Mouse (Mus musculus) lung, postnatal 0 days (tissue): ENCODE measurements around the gene Tceanc2. TPM values are rescaled to one million over a fixed set of nuclear protein-coding genes. Genes with fewer than 3 reads are reported as not detected.

Experiments used
- ATAC-seq: fragments of 200-750 bp; cut with Nextera tagmentation; 2 replicates; pipeline ENCODE4 v1.8.0; 2017; ENCODE audit warnings: moderate library complexity
- DNase-seq: peaks from one replicate; pipeline ENCODE4 v3.0.0-alpha.2; 2016; ENCODE audit warnings: low spot score
- H3K27ac ChIP-seq: fragments of 300-500 bp; sonication (generic); 2 replicates; pipeline ENCODE4 v1.5.1; 2014; ENCODE audit warnings: antibody characterized with exemption, mild to moderate bottlenecking, low read length, mixed read lengths
- H3K27me3 ChIP-seq: fragments of 300-500 bp; sonication (generic); replicated peaks from 2 replicates; pipeline ENCODE4 v1.6.1; 2014; ENCODE audit warnings: low read length, mixed read lengths; ENCODE audit not compliant: insufficient read depth
- H3K36me3 ChIP-seq: fragments of 300-500 bp; sonication (generic); 2 replicates; pipeline ENCODE4 v1.6.1; 2014; ENCODE audit warnings: low read length, mixed read lengths; ENCODE audit not compliant: insufficient read depth
- H3K4me1 ChIP-seq: fragments of 300-500 bp; sonication (generic); 2 replicates; pipeline ENCODE4 v1.6.1; 2014; ENCODE audit warnings: antibody characterized with exemption, low read depth, low read length, mixed read lengths; ENCODE audit not compliant: insufficient read depth
- H3K4me2 ChIP-seq: fragments of 300-500 bp; sonication (generic); replicated peaks from 2 replicates; pipeline ENCODE4 v1.6.1; 2014; ENCODE audit warnings: low read depth, mild to moderate bottlenecking, low read length, moderate library complexity, mixed read lengths
- H3K4me3 ChIP-seq: fragments of 300-500 bp; sonication (generic); 2 replicates; pipeline ENCODE4 v1.5.1; 2014; ENCODE audit warnings: low read depth, low read length
- H3K9ac ChIP-seq: fragments of 300-500 bp; sonication (generic); replicated peaks from 2 replicates; pipeline ENCODE4 v1.6.1; 2014; ENCODE audit warnings: low read depth, mild to moderate bottlenecking
- H3K9me3 ChIP-seq: fragments of 300-500 bp; sonication (generic); 2 replicates; pipeline ENCODE4 v1.6.1; 2016; ENCODE audit warnings: low read length, mixed read lengths
- CTCF ChIP-seq: IDR thresholded peaks from 2 replicates; pipeline ENCODE4 v1.5.1; 2016; ENCODE audit warnings: antibody characterized with exemption, mild to moderate bottlenecking
- EP300 ChIP-seq: IDR thresholded peaks from 2 replicates; pipeline ENCODE4 v1.6.1; 2016; ENCODE audit warnings: antibody characterized with exemption, mild to moderate bottlenecking, control low read depth
- WGBS: fragments of 180-500 bp; shearing (Covaris S2); extraction: QIAGEN DNeasy Blood & Tissue Kit; methylation state at CpG from one replicate; pipeline ENCODE4 v1.1.7; 2014; 5-methylcytosine and 5-hydroxymethylcytosine counted together
- polyA plus RNA-seq: library from polyadenylated mRNA; unstranded; fragments of >200 nt; fragmentation: Nextera tagmentation; extraction: Ambion mirVana; gene quantifications from 2 replicates; pipeline ENCODE4 v1.2.1, GENCODE M21; 2015

Tceanc2 gene
- polyA plus RNA-seq, 1 experiment from 2014 or later: 20.7 TPM

DNA sequence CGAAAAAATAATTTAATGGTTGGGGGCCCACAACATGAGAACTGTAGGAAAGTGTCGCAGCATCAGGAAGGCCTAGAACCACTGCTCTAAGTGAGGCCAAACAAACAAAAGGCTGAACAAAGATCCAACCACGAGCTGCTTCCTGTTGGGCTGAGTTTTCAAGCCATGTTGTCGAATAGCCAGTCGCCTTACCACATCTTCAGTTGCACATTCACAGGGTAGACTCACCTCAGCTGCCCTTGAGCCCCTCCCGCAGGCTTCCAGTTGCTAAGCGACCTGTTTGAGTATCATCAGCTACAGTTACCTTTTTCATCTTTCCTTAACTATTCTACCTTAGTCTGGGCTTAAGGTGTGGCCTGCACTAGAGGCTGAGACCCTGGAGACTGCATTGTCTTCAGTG lies 24.1 kb upstream of the Tceanc2 start:
- WGBS: 75% methylated on average over 7 of the region's 7 CpGs
- H3K4me1 ChIP-seq: no peaks in the 10 kb centered on the region
- H3K4me3 ChIP-seq: no peak overlapping the region
- no peaks in the 10 kb centered on the region for H3K9me3 ChIP-seq
- ATAC-seq (no peak), DNase-seq (no peak)
- H3K4me2 ChIP-seq: no peak overlapping the region
- peaks cover 38% of the 10 kb centered on the region; the same call in 1 of the 2 replicates for H3K36me3 ChIP-seq
- no peak for TF ChIP-seq CTCF
- TF ChIP-seq EP300: no peak
- no peak overlapping the region for H3K27ac ChIP-seq
- no peaks in the 10 kb centered on the region for H3K27me3 ChIP-seq
- no peak overlapping the region for H3K9ac ChIP-seq

DNA sequence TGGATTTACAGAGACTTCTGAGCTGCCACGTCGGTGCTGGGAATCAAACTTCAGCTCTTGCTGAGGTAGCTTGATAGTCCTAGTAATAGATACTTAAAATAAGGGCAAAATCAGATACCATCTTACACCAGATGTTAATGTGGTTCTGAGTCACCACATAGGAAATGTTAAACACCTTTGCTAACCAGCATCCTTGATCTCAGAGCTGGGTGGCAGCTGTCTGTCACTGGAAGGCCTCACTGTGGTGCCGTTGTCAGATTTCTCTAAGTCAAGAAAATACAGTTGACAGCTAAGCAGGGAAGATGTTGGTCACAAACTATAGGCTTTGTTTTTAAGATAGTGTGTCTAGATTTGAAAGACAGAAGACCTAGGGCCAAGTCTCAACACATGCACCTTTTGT lies 22.9 kb upstream of the Tceanc2 start:
- no peaks in the 10 kb centered on the region for H3K4me1 ChIP-seq
- H3K27me3 ChIP-seq: no peaks in the 10 kb centered on the region
- 91% methylated on average over 3 of the region's 3 CpGs for WGBS
- no peak overlapping the region for H3K27ac ChIP-seq
- no peak overlapping the region for H3K4me2 ChIP-seq
- peaks cover 41% of the 10 kb centered on the region; the same call in 1 of the 2 replicates for H3K36me3 ChIP-seq
- no peak for TF ChIP-seq EP300
- no peak for TF ChIP-seq CTCF
- no peak for DNase-seq
- no peaks in the 10 kb centered on the region for H3K9me3 ChIP-seq
- no peak for ATAC-seq
- H3K9ac ChIP-seq: no peak overlapping the region
- no peak overlapping the region for H3K4me3 ChIP-seq

DNA sequence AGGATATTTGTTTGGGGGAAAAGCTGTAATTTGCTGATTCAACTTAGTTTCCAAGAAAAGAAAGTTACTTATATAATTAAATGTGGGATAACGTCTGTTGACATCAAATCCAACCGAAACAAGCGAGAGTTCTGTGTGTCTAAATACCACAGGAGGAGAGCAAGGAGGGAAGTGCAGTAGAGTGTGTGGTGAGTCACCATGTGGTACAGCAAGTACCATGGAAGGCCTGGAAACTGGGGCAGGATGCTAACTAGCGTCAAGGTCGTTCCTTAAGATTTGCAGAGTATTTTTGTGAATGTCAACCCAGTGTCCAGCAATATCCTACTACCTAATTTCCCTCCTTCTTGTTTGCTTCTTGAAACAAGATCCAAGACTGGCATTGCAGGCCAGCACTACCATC lies 19.2 kb upstream of the Tceanc2 start:
- Histone ChIP-seq H3K9me3 (no peaks in the 10 kb centered on the region), H3K4me2 (no peak overlapping the region), H3K9ac (no peak overlapping the region), H3K4me3 (no peak overlapping the region), H3K36me3 (peaks cover 56% of the 10 kb centered on the region; the same call in 1 of the 2 replicates), H3K4me1 (no peaks in the 10 kb centered on the region), H3K27me3 (no peaks in the 10 kb centered on the region), H3K27ac (no peak overlapping the region)
- TF ChIP-seq CTCF: no peak
- TF ChIP-seq EP300: no peak
- DNase-seq: no peak
- 89% methylated on average over 5 of the region's 5 CpGs for WGBS
- ATAC-seq: no peak

DNA sequence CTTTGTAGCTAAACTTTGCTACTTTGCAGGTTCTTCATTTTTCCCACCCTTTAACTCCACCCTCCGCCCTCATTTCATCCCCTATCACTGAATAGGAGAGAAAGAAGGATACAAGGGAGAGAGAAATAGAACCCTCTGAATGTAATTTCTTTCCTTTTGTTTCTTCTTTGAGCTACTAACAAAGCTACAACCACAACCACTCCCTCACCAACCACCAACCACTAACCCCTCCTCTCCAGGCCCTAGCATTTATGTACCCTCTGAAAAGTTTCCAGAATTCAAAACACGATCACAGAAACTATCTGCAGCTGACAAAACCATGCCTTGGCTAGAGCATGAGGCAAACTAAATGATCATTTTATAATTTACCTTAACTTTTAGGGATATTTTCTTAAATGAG lies 17.5 kb upstream of the Tceanc2 start:
- Histone ChIP-seq H3K4me3 (no peak overlapping the region), H3K4me1 (no peaks in the 10 kb centered on the region), H3K9ac (no peak overlapping the region), H3K9me3 (no peaks in the 10 kb centered on the region), H3K36me3 (peaks cover 55% of the 10 kb centered on the region; the same call in 1 of the 2 replicates), H3K4me2 (no peak overlapping the region), H3K27ac (no peak overlapping the region), H3K27me3 (no peaks in the 10 kb centered on the region)
- ATAC-seq: no peak
- 97% methylated on average over 2 of the region's 2 CpGs for WGBS
- DNase-seq: no peak
- TF ChIP-seq CTCF (no peak), EP300 (no peak)

DNA sequence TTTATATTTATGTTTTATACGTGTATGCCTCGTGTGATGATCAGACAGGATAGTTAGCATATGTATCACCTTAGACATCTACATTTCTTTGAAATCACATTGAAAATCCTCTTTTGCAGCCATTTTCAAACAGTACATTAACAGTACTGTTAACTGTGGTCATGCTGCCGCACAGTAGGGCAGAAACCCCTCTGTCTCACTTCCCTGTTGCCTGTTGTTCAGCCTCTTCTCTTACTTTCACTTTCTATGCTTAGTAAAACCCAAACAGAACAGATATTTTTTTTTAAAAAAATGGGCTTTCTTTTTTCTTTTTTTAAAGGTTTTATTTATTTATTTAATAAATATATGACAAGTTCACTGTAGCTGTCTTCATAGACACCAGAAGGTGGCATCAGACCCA lies 14.9 kb upstream of the Tceanc2 start:
- Histone ChIP-seq H3K36me3 (peaks cover 55% of the 10 kb centered on the region; the same call in 1 of the 2 replicates), H3K27me3 (no peaks in the 10 kb centered on the region), H3K4me1 (no peaks in the 10 kb centered on the region), H3K27ac (no peak overlapping the region), H3K4me2 (no peak overlapping the region), H3K9me3 (no peaks in the 10 kb centered on the region), H3K9ac (no peak overlapping the region), H3K4me3 (no peak overlapping the region)
- WGBS: 95% methylated on average over 3 of the region's 3 CpGs
- ATAC-seq (no peak), DNase-seq (no peak)
- TF ChIP-seq EP300 (no peak), CTCF (no peak)

DNA sequence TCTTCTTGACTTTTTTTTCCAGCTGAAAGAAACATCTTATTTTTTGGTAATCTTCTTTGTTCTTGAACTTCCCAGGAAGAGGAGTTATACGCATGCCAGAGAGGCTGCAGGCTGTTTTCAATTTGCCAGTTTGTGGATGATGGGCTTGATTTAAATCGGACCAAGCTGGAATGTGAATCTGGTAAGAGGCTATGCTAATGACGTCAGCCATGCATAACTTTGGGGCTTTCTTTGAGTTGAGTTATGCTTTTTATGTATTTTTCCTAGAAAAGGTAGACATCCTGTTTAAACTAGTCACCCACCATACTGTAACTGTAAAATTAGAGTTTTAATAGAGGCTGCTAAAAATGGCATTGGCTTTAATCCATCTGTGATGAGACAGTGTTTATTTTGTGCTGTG lies 6.8 kb upstream of the Tceanc2 start:
- ATAC-seq (no peak), DNase-seq (no peak)
- no peaks in the 10 kb centered on the region for H3K9me3 ChIP-seq
- 55% methylated on average over 3 of the region's 3 CpGs for WGBS
- H3K9ac ChIP-seq: no peak overlapping the region
- no peak overlapping the region for H3K4me2 ChIP-seq
- no peaks in the 10 kb centered on the region for H3K27me3 ChIP-seq
- H3K4me1 ChIP-seq: 0 out of 2 replicates have a peak, but pooled peaks cover 3% of the 10 kb centered on the region
- TF ChIP-seq CTCF: no peak
- TF ChIP-seq EP300: no peak
- H3K4me3 ChIP-seq: no peak overlapping the region
- H3K36me3 ChIP-seq: peaks cover 28% of the 10 kb centered on the region; the same call in 1 of the 2 replicates
- H3K27ac ChIP-seq: no peak overlapping the region

DNA sequence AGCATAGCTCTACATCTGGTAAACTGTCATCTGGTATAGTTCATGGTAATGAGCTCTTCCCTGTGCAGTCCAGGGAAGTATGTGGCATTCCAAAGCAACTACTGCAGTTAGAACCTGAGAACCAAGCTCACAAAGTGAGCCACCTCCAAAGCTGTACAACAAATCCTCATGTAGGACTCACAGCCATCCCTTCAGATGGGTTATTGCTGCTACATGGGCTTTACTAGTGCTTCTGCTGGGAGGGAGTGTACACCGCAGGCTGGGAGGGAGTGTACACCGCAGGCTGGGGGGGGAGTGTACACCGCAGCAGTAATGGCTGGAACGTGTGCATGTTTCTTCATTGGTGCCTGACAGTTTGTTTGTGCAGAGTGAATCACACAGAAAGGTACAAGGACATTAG lies 4.3 kb upstream of the Tceanc2 start:
- H3K36me3 ChIP-seq: peaks cover 11% of the 10 kb centered on the region; the same call in 1 of the 2 replicates
- no peak for DNase-seq
- TF ChIP-seq EP300: no peak
- no peak for TF ChIP-seq CTCF
- H3K4me1 ChIP-seq: peaks cover 3% of the 10 kb centered on the region; the same call in 1 of the 2 replicates
- no peak overlapping the region for H3K27ac ChIP-seq
- no peak for ATAC-seq
- no peaks in the 10 kb centered on the region for H3K27me3 ChIP-seq
- H3K9me3 ChIP-seq: no peaks in the 10 kb centered on the region
- H3K9ac ChIP-seq: no peak overlapping the region
- H3K4me2 ChIP-seq: no peak overlapping the region
- no peak overlapping the region for H3K4me3 ChIP-seq
- 74% methylated on average over 4 of the region's 4 CpGs for WGBS
